Mouse (Mus musculus) small intestine, adult 2 months (tissue): Measurements from ENCODE around the gene Pafah2.

Experiments used
- CTCF ChIP-seq: fragments of 200-500 bp; IDR thresholded peaks from 2 replicates; pipeline ENCODE4 v1.5.1; 2012; ENCODE audit warnings: low read depth, mild to moderate bottlenecking, control low read depth, inconsistent platforms, low read length, moderate library complexity, mixed read lengths; ENCODE audit not compliant: insufficient replicate concordance, insufficient read length; ENCODE audit errors: extremely low read depth
- POLR2A ChIP-seq: fragments of 200-500 bp; IDR thresholded peaks from 2 replicates; pipeline ENCODE4 v1.6.1; 2012; ENCODE audit warnings: low read depth, mild to moderate bottlenecking, control low read depth, inconsistent platforms, low read length, moderate library complexity

GRCm38 (mm10) chr4:134395977-134396825 lies at the start of gene Pafah2:
- TF ChIP-seq POLR2A (no peak), CTCF (peak; percentile 98)
